Mouse (Mus musculus): ENCODE measurements around the gene Ppp1r9b. TPM values are rescaled to one million over a fixed set of nuclear protein-coding genes. Genes with fewer than 3 reads are reported as not detected.

Ppp1r9b gene
- total RNA-seq, 2 experiments from 2014 or later, result 926 to 939 TPM

- DNase-seq (ENCODE audit: extremely low spot score in 1 of 2, low spot score in 1 of 2), result no peak
These were observed 15.9 kb upstream of the Ppp1r9b start for GRCm38 (mm10) chr11:94974951-94975350.

GRCm38 (mm10) chr11:94976199-94976598 is 14.6 kb upstream of the Ppp1r9b start, which contains the start of gene Sgca:
Gene Sgca, minus strand, starts transcription at chr11:94976327.
- DNase-seq (ENCODE audit: extremely low spot score in 1 of 2, low spot score in 1 of 2), result no peak

GRCm38 (mm10) chr11:94978178-94978915 is 12.5 kb upstream of the Ppp1r9b start:
- DNase-seq (ENCODE audit: extremely low spot score in 1 of 2, low spot score in 1 of 2), result no peak

- peak; percentile 95 to 96 for DNase-seq (ENCODE audit: extremely low spot score in 1 of 2, low spot score in 1 of 2)
These were observed 11.9 kb upstream of the Ppp1r9b start for GRCm38 (mm10) chr11:94978947-94979346.

GRCm38 (mm10) chr11:94979462-94980179 is 11.2 kb upstream of the Ppp1r9b start:
- no peak for DNase-seq (ENCODE audit: extremely low spot score in 1 of 2, low spot score in 1 of 2)

GRCm38 (mm10) chr11:94985140-94985539 is 5.7 kb upstream of the Ppp1r9b start:
- no peak for DNase-seq (ENCODE audit: extremely low spot score in 1 of 2, low spot score in 1 of 2)

GRCm38 (mm10) chr11:94985822-94986221 is 5.0 kb upstream of the Ppp1r9b start:
- no peak for DNase-seq (ENCODE audit: extremely low spot score in 1 of 2, low spot score in 1 of 2)

GRCm38 (mm10) chr11:94986435-94986834 is 4.4 kb upstream of the Ppp1r9b start:
- DNase-seq (ENCODE audit: extremely low spot score in 1 of 2, low spot score in 1 of 2), result no peak

GRCm38 (mm10) chr11:94987341-94987740 is 3.5 kb upstream of the Ppp1r9b start:
- DNase-seq (ENCODE audit: extremely low spot score in 1 of 2, low spot score in 1 of 2), result peak in 1 of 2 experiments; percentile 14

GRCm38 (mm10) chr11:94987851-94988250 is 3.0 kb upstream of the Ppp1r9b start:
- DNase-seq (ENCODE audit: extremely low spot score in 1 of 2, low spot score in 1 of 2), result peak in 1 of 2 experiments; percentile 7

- DNase-seq (ENCODE audit: extremely low spot score in 1 of 2, low spot score in 1 of 2), result no peak
These were observed 1.9 kb upstream of the Ppp1r9b start for GRCm38 (mm10) chr11:94988780-94989561.

- peak in 1 of 2 experiments; percentile 74 for DNase-seq (ENCODE audit: extremely low spot score in 1 of 2, low spot score in 1 of 2)
These were observed 1.2 kb upstream of the Ppp1r9b start for GRCm38 (mm10) chr11:94989562-94990017.

- no peak for DNase-seq (ENCODE audit: extremely low spot score in 1 of 2, low spot score in 1 of 2)
These were observed 610 bp upstream of the Ppp1r9b start for GRCm38 (mm10) chr11:94990102-94990748.

GRCm38 (mm10) chr11:94991641-94992479 is 1.0 kb downstream of the Ppp1r9b start:
- DNase-seq (ENCODE audit: extremely low spot score in 1 of 2, low spot score in 1 of 2), result no peak

- DNase-seq (ENCODE audit: extremely low spot score in 1 of 2, low spot score in 1 of 2), result no peak
These were observed 1.6 kb downstream of the Ppp1r9b start for GRCm38 (mm10) chr11:94992480-94992753.

GRCm38 (mm10) chr11:94992754-94993606 is 2.1 kb downstream of the Ppp1r9b start:
- DNase-seq (ENCODE audit: extremely low spot score in 1 of 2, low spot score in 1 of 2), result peak in 1 of 2 experiments; percentile 26

- no peak for DNase-seq (ENCODE audit: extremely low spot score in 1 of 2, low spot score in 1 of 2)
These were observed 3.5 kb downstream of the Ppp1r9b start for GRCm38 (mm10) chr11:94994208-94994814.
